Mouse (Mus musculus): ENCODE results near the gene Rnf141.

The Rnf141 gene

GRCm38 (mm10) chr7:110843916-110844874, at the start of gene Rnf141:
TSS of gene Rnf141 (minus strand) at chr7:110844457.
- DNase-seq (ENCODE audit: extremely low read depth, low read depth, low spot score): no peak

DNA sequence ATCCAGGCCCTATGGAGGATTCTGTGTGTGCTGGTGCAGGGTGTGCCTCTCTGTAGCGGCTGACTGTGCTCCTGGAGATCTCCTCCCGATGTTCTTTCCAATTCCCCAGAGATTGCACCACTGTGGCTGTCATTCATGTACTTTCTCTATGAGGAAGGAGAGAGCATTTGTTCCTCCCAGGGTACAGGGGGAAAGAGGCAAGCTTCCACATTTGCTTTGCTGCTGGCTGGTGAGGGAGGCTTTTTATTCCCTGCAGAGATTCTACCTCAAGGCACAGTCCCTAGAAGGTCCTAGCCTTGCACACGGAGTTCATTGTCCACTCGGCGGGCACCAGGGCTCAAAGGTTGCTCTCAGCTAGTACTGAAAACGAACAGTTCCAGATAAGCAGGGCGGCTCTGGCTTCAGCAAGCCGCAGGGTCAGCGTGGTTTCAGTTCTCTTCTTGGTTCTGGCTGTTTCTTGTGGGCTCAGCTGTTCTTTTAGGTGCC, 47.3 kb upstream of the Rnf141 start:
- no peak for DNase-seq (ENCODE audit: extremely low read depth, low read depth, low spot score)

GRCm38 (mm10) chr7:110881746-110882333, 37.6 kb upstream of the Rnf141 start:
- DNase-seq (ENCODE audit: extremely low read depth, low read depth, low spot score): no peak

DNA sequence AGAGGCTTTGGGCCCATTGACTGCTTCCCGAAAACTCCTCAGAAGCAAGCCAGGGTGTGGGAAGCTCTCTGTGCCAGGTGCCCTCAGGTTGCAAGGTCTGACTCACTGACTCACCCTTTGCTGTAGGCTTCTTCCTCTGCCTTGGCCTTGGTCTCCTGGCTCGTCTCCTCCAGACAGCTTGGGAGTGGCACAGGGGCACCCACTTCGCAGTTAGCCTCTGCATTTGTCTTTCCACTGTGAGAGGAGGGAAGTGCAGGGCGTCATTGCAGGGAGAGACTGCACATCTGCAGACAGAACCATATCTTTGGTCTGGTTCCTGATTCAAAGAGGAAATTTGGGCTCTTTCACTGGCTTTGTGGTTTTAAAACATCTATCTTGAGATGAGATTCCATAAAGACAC, 33.8 kb upstream of the Rnf141 start:
- DNase-seq (ENCODE audit: extremely low read depth, low read depth, low spot score): no peak

DNA sequence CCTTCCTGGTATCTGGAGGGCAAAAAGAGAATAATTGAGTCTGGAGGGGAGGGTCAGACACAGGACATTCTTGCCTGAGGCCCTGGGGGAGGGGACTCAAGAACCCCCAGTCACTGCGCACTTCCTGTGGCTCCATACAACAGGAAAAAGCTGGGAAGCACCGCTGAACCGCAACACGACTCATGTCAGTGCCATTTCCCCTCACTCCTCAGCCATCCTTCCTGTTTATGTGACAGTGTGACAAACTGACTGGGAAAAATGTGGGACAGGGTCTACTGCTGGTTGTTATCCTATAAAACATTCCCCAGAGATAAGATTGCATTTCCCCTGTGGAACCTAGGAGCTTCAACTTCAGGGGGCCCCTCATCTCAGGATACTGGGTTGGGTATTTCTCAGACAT, 32.7 kb upstream of the Rnf141 start:
- no peak for DNase-seq (ENCODE audit: extremely low read depth, low read depth, low spot score)

DNA sequence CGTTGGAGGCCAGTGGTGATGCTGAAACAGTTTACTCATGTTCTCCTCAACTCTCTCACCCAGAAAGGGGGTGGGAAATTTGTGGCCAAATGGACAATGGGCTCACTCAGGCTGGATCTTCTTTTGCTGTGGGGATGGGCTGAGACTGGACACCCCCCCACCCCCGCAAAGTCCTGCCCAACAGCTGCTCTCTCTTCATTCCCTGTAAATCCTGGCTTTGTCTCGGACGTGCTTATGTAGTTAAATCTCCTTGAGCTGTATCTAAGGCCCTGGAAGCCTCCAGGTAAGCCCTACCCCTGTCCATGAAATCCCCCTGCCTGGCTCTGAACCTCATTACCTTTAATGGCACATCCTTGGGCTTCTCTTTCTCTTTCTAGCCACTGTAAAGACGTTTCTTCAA, 24.6 kb upstream of the Rnf141 start:
- DNase-seq (ENCODE audit: extremely low read depth, low read depth, low spot score): no peak

DNA sequence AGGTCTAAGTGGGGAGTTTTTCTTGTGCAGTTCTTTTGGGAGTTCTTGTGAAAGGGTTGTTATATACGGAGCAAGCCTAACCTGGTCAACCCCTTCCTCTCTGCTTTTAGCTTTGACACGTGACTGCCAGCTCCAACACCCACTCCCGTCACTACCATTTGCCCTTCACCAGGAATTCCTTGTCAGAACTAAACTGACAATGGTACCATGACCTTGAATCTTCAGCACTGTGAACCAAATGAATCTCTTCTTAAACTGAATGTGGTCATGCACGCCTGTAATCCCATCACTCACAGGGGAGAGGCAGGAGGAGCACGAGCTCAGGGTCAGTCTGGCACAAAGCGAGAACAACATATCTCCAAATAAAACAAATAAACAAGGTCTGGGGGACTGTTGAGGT, 22.9 kb upstream of the Rnf141 start:
- no peak for DNase-seq (ENCODE audit: extremely low read depth, low read depth, low spot score)

DNA sequence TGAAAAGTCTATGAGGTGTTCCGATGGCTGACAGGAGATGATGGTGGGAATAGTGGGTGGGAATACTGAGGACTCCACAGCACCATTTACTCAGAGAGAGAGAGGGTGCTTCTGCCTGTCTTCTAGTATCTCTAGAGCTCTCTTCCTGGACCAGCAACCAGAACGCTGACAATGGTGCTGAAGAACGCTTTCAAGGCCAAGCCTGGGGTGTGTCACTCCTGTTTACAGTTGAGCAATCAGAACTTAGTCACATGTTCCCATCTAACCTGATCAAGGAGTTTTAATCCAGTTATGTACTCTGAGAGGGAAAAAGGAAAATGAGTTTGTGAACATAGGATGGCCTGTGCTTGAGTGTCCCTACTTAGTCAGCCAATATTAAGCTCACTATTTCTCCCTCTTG, 21.8 kb upstream of the Rnf141 start:
- DNase-seq (ENCODE audit: extremely low read depth, low read depth, low spot score): no peak

GRCm38 (mm10) chr7:110865570-110865969, 21.3 kb upstream of the Rnf141 start:
- DNase-seq (ENCODE audit: extremely low read depth, low read depth, low spot score): no peak

- no peak for DNase-seq (ENCODE audit: extremely low read depth, low read depth, low spot score)
These were observed 20.8 kb upstream of the Rnf141 start for GRCm38 (mm10) chr7:110865038-110865437.

DNA sequence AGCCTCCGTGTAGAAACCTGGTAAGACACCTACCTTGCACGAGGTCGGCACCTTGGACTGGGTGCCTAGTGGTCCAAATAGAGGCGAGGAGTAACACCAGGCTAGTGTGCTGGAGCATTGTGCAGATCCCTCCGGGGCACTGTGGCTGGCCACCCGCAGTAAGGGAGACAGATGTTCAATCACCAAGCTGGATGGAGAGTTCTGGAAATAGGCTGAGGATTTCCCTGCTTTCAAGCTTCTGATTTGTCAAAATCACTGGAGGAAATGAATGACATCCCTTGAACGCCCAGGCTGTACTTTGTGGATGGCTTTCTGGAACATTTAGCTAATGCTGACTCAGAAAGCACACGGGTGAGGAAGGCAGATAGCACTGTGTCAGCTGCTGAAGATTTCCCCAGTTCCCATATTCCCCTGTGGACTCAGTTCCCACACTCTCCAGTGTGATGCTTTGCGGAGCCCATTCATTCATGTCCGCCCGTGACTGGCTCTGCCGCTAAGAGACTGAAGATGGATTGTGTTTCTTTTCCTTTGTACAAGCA, 18.6 kb upstream of the Rnf141 start, which contains the start of gene Lyve1:
TSS of gene Lyve1 (minus strand) at position 489 of the 539 bp plus-strand sequence.
- no peak for DNase-seq (ENCODE audit: extremely low read depth, low read depth, low spot score)

DNA sequence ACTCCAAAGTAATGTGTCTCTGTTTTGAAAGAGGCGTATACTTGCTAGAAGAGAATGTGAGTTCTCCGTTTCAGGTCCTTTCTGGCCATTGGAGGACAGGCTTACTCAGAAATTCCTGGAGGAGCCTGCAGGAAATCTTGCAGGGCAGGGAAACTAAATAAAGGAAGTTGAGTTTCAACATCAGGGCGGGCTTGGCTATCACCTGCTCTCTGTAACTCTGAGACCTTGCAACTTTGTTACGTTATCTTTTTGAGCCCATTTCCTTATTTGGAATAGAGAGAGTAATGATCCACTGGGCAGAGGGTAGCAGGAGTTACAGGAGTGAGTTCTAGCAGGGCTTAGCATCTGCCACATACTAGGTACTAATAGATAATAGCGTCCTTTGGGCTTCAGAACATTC, 15.9 kb upstream of the Rnf141 start:
- DNase-seq (ENCODE audit: extremely low read depth, low read depth, low spot score): no peak

DNA sequence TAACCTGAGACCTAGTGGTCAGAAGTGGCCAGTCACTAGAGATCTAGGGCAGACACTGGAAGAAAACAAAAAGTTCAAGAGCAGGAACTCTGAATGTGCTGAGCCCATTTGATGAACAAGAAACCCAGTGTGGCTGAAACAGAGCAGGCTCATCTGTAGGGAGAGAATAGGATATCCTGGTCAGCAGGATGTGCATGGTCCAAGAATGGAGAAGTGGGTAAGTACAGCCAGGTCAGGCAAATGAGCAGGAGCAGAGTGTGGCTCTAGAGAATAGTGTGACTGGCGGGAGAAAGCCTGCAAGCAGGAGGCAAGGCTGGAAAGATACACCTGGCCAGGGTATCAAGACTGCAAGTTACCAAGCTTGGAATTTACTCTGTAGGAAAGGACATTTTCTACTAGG, 11.3 kb upstream of the Rnf141 start:
- DNase-seq (ENCODE audit: extremely low read depth, low read depth, low spot score): no peak

DNA sequence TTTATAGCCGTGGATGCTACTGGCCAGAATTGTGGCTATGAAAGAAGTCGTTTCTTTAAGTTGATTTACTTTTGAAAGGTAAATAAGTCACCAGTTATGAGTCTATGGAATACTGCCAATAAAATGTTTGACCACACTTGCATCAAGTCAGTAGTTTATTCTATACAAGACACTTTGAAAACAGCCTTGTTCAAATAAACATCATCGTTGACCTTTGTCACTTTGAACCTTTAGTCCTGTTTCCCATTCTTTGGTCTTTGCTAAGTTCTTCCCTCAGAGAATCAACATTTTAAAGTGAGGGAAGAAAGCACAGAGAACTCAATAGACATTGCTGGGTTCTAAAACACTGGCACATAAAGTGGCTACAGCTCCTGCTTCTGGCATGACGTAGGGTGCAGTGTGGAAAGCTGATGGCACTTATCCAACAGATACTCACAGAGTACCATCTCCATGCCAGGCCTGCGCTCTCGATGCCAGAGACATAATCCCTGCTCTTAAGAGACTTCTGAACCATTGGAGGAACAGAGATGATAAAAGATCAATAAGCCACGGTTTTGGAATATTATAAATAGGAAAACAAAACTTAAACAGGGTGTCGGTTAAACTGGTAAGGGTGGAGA, 10.8 kb upstream of the Rnf141 start:
- no peak for DNase-seq (ENCODE audit: extremely low read depth, low read depth, low spot score)

DNA sequence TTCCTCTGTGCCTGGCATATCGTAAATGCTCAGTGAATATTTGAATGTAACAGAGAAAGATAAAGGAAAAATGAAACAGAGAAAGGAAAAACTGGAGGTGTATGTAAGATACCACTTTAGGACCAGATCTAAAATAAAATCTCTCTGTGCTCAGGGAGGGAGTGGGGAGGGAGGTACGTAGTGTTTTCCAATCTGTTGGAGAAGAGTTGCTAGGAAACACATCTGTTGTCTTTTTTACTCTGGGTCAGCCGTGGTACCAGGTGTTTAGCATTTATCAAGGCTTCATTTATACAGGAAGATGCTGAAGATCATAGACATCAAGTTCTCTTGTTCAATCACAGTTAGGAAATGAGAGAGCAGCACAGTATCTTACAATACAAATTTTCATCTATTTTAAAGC, 10.3 kb upstream of the Rnf141 start:
- no peak for DNase-seq (ENCODE audit: extremely low read depth, low read depth, low spot score)

- DNase-seq (ENCODE audit: extremely low read depth, low read depth, low spot score): no peak
These were observed 9.4 kb upstream of the Rnf141 start for GRCm38 (mm10) chr7:110853611-110854010.

DNA sequence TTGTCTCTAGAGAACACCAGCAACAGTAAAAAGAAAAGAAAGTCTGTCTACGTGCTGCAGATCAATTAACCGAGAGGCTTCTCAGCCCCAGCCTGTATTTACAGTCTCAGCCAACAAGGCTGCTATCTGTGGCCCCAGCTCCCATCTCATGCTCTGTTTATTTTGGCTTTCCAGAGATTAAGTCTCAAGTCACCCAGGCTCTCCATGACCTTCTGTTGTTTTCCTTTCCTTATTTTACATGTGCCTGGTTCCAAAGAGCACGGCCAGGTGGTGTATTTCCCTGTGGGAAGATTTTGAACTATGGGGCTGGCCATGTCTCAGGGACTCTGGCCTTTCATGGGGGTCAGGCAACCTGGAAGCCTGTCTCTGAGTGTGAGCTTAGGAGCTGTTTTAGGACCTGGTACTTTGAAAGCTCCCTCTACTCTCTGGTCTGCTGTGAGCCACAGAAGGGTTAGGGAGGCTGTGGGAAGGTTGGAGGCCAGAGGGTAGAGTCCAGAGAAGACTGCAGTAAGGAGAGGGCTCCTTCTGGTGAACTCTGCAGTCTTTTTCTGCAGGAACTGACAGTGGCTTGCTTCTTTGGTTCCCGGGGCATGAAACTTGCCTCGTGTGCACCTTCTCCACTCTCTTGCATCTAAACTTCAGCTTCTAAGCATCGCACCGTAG, 7.4 kb upstream of the Rnf141 start:
- no peak for DNase-seq (ENCODE audit: extremely low read depth, low read depth, low spot score)

DNA sequence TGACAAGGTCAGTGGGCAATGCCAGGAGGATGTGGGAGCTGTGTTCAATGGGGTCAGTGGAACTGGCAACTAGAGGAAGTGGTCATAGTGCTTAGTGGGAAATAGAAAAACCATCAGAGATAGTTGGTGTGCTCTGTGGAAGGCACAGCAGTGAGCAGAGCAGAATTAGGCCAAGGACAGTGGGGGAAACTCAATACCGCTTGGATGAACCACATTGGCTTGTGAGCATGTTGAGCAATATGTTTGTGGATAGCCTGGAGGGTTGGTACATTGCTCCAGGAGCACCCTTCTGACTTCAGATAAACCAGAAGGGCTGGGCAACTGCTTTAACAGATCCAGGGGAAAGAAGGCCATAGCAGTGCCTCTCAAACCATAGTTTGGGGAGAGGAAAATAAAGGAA, 4.1 kb upstream of the Rnf141 start:
- DNase-seq (ENCODE audit: extremely low read depth, low read depth, low spot score): no peak

DNA sequence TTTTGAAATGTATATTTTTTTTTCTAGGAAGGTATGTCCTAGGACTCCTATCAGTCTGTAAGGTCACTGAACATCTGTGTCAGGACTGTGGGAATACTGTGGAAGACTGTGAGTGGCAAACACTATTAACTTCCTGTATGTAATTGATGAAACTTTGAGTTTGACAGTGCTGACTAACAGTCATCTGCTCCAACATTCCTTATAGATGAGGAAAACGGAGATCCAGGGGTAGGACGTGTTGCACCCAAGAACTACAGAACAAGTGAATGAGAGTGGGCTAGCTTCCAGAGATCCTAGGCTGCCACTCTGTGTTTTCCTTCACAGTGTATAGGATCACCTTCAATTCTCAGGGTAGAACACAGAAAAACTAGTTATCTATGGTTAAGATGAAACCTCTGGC, 3.1 kb upstream of the Rnf141 start:
- no peak for DNase-seq (ENCODE audit: extremely low read depth, low read depth, low spot score)

- no peak for DNase-seq (ENCODE audit: extremely low read depth, low read depth, low spot score)
These were observed 3.9 kb downstream of the Rnf141 start for GRCm38 (mm10) chr7:110840332-110840731.

GRCm38 (mm10) chr7:110834522-110834921, 9.7 kb downstream of the Rnf141 start:
- DNase-seq (ENCODE audit: extremely low read depth, low read depth, low spot score): no peak

Data from fat pad, adult 2 months (tissue).